Mouse (Mus musculus) limb, embryonic 10.5 days (tissue): ENCODE data around the gene Cpne8. TPM values are rescaled to one million over a fixed set of nuclear protein-coding genes. Genes with fewer than 3 reads are reported as not detected.
"Not testable (repeated sequence)": the region's sequence is repeated elsewhere in the genome, so short reads cannot be mapped to it uniquely, and the experiment has no call there.

Experiments used
- DNase-seq: peaks from one replicate; pipeline ENCODE4 v3.0.0-alpha.2; 2017; ENCODE audit warnings: low spot score
- H3K27ac ChIP-seq: fragments of 300-500 bp; sonication (generic); 2 replicates; pipeline ENCODE4 v1.5.1; 2016; ENCODE audit warnings: mild to moderate bottlenecking
- H3K27me3 ChIP-seq: fragments of 300-500 bp; sonication (generic); 2 replicates; pipeline ENCODE4 v1.6.1; 2016; ENCODE audit warnings: low read depth, mild to moderate bottlenecking; ENCODE audit not compliant: poor library complexity, severe bottlenecking
- H3K36me3 ChIP-seq: fragments of 300-500 bp; sonication (generic); 2 replicates; pipeline ENCODE4 v1.6.1; 2016; ENCODE audit warnings: mild to moderate bottlenecking, moderate library complexity
- H3K4me1 ChIP-seq: fragments of 300-500 bp; sonication (generic); 2 replicates; pipeline ENCODE4 v1.6.1; 2016
- H3K4me3 ChIP-seq: fragments of 300-500 bp; sonication (generic); 2 replicates; pipeline ENCODE4 v1.5.1; 2016; ENCODE audit warnings: mild to moderate bottlenecking, moderate library complexity
- H3K9me3 ChIP-seq: fragments of 300-500 bp; sonication (generic); replicated peaks from 2 replicates; pipeline ENCODE4 v1.6.1; 2016; ENCODE audit warnings: mild to moderate bottlenecking
- WGBS: fragments of 180-500 bp; shearing (Covaris S2); methylation state at CpG from one replicate; pipeline ENCODE4 v1.1.7; 2016; 5-methylcytosine and 5-hydroxymethylcytosine counted together
- polyA plus RNA-seq: library from polyadenylated mRNA; unstranded; fragments of >200 nt; fragmentation: Nextera tagmentation; extraction: Ambion mirVana; gene quantifications from 2 replicates; pipeline ENCODE4 v1.2.1, GENCODE M21; 2016

The Cpne8 gene
- polyA plus RNA-seq, 1 experiment from 2014 or later, result 2.9 TPM

DNA sequence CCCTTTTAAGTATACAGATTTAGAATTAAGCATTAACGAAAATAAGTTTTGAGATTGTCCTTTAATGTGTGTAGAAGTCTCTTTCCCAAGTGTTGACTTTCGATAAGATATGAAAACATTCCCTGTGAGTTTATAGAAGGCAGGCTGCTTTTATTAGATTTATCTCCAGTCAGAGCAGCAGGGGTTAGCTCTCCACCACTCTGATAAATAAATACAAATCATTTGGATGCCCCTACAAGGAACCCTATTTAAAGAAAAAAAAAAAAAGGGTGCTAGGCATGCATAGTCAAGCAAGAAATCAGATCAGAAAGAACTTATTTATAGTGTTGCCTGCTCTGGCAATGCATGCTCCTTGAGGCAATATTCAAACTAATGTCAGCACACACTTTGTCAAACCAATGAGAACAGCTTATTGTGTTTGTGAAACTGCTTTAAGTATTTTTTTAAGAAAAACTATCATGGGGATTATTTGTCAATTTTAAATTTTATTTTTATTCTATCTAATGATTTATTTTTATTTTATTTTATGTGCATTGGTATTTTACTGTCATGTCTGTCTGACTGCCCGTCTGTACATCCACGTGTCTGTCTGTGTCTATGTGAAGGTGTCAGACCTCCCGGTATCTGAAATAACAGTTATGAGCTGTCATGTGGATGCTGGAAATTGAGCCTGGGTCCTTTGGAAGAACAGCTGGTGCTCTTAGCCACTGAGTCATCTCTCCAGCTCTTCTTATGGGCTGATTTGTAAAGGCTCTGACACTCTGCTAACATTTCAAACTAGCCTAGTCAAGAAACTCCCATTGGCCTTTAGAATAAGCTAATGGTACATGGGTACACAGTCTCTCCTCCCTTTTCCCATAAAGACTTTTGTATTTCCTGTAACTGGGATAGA is 142.7 kb downstream of the Cpne8 start:
- Histone ChIP-seq H3K36me3 (no peaks in the 10 kb centered on the region), H3K4me1 (peaks cover 20% of the 10 kb centered on the region)
- WGBS, result 69% methylated on average over 5 of the region's 5 CpGs

DNA sequence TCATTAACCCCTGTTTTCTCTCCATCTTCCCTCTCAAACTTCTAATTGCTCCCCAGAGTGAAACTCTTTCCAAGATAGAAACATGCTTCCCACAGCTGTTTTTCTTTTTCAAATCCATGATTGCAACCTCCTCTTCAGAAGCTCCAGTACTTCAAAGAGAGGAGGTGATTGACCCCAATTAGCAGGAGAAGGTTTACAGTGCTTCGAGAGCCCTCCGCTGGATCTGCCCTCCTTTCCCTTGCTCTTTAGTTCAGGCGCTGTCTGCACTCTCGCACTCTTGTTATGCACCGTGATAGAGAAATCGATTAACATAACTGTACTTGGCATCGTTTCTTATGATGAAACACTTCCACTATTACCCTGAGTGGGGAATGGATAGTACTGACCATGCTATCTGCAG is 143.5 kb downstream of the Cpne8 start:
- H3K9me3 ChIP-seq, result no peaks in the 10 kb centered on the region

More for the DNA sequence above, 142.7 kb downstream of the Cpne8 start:
- Histone ChIP-seq H3K9me3 (no peaks in the 10 kb centered on the region), H3K27me3 (no peaks in the 10 kb centered on the region), H3K27ac (no peak overlapping the region), H3K4me3 (no peak overlapping the region)
- DNase-seq, result no peak

DNA sequence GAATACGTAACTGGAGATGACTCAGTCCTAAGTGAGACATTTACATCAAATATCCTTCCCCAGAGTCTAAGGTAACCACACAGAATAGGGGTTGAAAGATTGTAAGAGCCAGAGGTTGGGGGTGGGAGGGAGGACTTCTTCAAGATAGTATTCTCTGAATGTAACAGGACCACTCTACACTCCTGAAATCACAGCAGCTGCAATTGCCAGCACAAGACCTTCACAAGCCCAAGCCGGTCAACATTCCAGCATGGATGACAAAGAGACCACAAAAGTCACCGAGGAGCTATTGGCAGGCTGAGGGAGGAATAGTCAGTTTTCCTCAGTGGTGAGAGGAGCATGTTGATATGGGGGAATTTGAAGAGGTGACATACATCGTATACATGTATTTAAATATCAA is 166.5 kb downstream of the Cpne8 start:
- 95% methylated on average over 4 of the region's 4 CpGs for WGBS
- DNase-seq, result no peak
- Histone ChIP-seq H3K4me1 (no peaks in the 10 kb centered on the region), H3K27me3 (no peaks in the 10 kb centered on the region), H3K9me3 (no peaks in the 10 kb centered on the region), H3K4me3 (no peak overlapping the region), H3K27ac (no peak overlapping the region), H3K36me3 (no peaks in the 10 kb centered on the region)

More for the DNA sequence above, 143.5 kb downstream of the Cpne8 start:
- no peak for DNase-seq
- H3K27me3 ChIP-seq, result no peaks in the 10 kb centered on the region
- no peaks in the 10 kb centered on the region for H3K36me3 ChIP-seq
- H3K4me3 ChIP-seq, result no peak overlapping the region
- 21% methylated on average over 7 of the region's 7 CpGs for WGBS
- no peak overlapping the region for H3K27ac ChIP-seq
- peaks cover 20% of the 10 kb centered on the region for H3K4me1 ChIP-seq

DNA sequence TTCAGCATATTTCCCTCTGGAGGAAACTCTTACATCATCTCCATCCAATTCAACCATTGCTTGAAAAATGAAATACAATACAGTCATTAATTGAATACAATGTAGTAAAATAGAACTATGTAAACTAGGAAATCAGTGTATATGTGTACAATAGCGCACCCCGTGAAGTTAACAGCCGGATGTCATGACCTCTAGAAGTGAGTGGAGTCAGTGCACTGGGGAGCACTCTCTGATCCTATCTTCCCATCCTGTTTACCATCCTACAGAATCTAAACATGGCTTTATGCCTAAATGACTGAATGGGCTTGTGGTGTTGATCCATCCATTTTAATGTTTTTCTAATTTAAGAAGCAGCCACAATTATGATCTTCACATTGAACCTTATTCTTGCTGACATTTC is 182.2 kb downstream of the Cpne8 start:
- H3K27me3 ChIP-seq, result no peaks in the 10 kb centered on the region
- 0 out of 2 replicates have a peak, but pooled peaks cover 8% of the 10 kb centered on the region for H3K4me1 ChIP-seq
- DNase-seq, result no peak
- H3K27ac ChIP-seq, result no peak overlapping the region
- 97% methylated on average over 3 of the region's 3 CpGs for WGBS
- H3K9me3 ChIP-seq, result no peaks in the 10 kb centered on the region
- H3K36me3 ChIP-seq, result no peaks in the 10 kb centered on the region
- no peak overlapping the region for H3K4me3 ChIP-seq

DNA sequence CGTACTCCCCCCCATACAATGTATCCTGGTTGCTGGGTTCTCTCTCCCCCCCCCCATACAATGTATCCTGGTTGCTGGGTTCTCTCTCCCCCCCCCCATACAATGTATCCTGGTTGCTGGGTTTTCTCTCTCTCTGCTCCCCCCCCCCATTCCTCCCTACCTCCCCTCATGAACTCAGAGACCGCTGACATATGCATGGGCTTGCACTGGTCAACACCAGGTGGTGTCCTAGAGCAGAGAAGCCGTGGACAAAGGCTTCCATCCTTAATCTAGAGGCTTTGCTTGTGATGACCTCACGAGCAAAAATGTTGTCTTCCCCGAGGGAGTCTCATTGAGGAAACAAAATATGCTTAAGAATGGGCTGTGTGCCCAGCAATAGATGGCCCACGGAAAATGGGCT is 187.7 kb downstream of the Cpne8 start:
- H3K36me3 ChIP-seq, result no peaks in the 10 kb centered on the region
- H3K27me3 ChIP-seq, result no peaks in the 10 kb centered on the region
- H3K4me1 ChIP-seq, result no peaks in the 10 kb centered on the region
- no peak overlapping the region for H3K4me3 ChIP-seq
- H3K9me3 ChIP-seq, result no peaks in the 10 kb centered on the region
- H3K27ac ChIP-seq, result no peak overlapping the region
- 80% methylated on average over 6 of the region's 6 CpGs for WGBS
- no peak for DNase-seq

DNA sequence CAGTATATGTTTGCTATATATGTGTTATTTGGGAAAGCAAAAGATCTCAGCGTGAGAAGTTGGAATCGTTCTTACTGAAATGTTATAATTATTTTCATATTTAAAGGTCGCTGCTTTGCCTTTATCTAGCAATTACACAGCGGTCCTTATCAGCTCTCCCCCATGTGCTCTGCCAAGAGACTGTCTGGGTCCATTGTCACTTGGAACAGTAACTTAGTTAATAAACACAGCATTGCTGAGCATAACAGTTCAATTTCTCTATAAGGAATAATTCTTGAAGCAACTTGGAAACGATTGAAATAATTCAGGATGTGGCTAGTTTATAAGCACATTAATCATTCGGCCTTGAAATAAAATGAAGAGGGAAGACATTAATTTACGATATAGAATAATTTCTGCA is 189.0 kb downstream of the Cpne8 start:
- no peak for DNase-seq
- WGBS, result 93% methylated on average over 7 of the region's 7 CpGs
- Histone ChIP-seq H3K9me3 (no peaks in the 10 kb centered on the region), H3K27me3 (no peaks in the 10 kb centered on the region), H3K36me3 (no peaks in the 10 kb centered on the region), H3K27ac (no peak overlapping the region), H3K4me1 (no peaks in the 10 kb centered on the region), H3K4me3 (no peak overlapping the region)

DNA sequence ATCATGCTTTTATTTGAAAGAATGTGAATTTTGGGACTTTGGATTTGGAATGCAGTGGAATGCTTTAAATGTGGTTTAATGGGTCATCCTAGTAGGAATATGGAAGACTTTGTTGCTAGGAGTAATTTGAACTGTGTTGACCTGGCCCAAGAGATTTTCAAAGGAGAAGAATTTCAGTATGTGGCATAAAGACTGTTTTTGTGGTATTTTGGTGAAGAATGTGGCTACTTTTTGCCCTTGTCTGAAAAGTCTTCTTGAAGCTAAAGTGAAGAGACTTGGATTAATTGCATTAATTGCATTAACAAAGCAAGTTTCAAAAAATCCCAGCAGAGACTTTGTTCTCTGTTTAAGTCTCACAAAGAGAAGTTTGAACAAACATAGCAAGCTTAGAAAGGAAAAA is 208.7 kb downstream of the Cpne8 start:
- not testable (repeated sequence) for H3K27ac ChIP-seq, H3K36me3 ChIP-seq, H3K4me3 ChIP-seq, H3K27me3 ChIP-seq, H3K9me3 ChIP-seq, DNase-seq, H3K4me1 ChIP-seq

DNA sequence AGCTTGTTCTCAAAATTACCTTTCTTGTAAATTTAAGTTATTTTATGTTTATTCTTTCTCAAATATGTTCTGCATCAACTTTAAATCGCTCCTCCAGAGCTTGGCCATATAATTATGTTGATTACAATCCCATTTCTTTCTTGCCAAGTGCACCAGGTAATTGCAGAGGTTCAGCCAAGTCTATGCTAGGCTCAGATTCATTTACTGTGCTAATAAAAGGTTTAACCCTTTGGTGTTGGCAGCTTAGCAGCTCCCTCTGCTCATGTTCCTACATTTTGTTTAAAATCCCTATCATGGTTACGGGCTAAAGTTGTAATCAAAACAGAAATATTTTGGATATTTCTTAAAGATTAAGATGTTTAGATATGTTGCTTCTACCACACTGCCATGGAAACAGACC is 216.0 kb downstream of the Cpne8 start:
- H3K4me3 ChIP-seq, result no peak overlapping the region
- no peaks in the 10 kb centered on the region for H3K36me3 ChIP-seq
- 84% methylated on average over 2 of the region's 2 CpGs for WGBS
- H3K27ac ChIP-seq, result no peak overlapping the region
- DNase-seq, result no peak
- H3K4me1 ChIP-seq, result no peaks in the 10 kb centered on the region
- no peaks in the 10 kb centered on the region for H3K9me3 ChIP-seq
- no peaks in the 10 kb centered on the region for H3K27me3 ChIP-seq

DNA sequence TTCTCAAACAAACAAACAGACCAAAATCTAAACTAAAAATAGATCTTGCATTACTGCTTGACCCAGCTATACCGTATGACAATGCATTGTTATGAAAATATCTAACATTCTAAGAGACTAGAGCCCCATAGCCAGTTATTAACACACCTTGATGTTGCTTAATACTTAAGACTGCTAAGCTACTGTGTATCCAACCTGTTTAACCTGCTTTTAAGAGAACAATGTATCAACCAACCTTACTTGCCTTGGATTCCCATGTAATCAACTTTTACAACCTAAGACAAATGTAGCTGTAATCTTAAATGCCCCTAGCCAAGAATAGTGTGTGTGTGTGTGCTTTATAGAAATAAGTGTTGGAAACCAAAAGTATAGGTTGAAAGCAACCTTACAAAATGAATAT is 233.2 kb downstream of the Cpne8 start:
- H3K9me3 ChIP-seq, result no peaks in the 10 kb centered on the region
- H3K36me3 ChIP-seq, result no peaks in the 10 kb centered on the region
- no peaks in the 10 kb centered on the region for H3K4me1 ChIP-seq
- 91% methylated on average over 1 of the region's 1 CpGs for WGBS
- H3K27me3 ChIP-seq, result no peaks in the 10 kb centered on the region
- no peak overlapping the region for H3K4me3 ChIP-seq
- no peak overlapping the region for H3K27ac ChIP-seq
- DNase-seq, result no peak
